Mouse (Mus musculus) embryonic fibroblast, embryonic 13.5 days (primary cell): ENCODE measurements around the gene Nphs2. TPM values are rescaled to one million over a fixed set of nuclear protein-coding genes. Genes with fewer than 3 reads are reported as not detected.
A peak's percentile ranks its signal among the peaks of the same experiment; 100 is the strongest.
"Not testable (repeated sequence)": the region's sequence is repeated elsewhere in the genome, so short reads cannot be mapped to it uniquely, and the experiment has no call there.

Source experiments
- H3K27ac ChIP-seq: 2 replicates; pipeline ENCODE4 v1.5.1; 2012; ENCODE audit warnings: low read length, control low read depth, inconsistent platforms; ENCODE audit not compliant: insufficient read depth
- H3K4me1 ChIP-seq: 2 replicates; pipeline ENCODE4 v1.6.1; 2011; ENCODE audit warnings: low read length; ENCODE audit not compliant: control insufficient read depth, insufficient read depth
- H3K4me3 ChIP-seq: 2 replicates; pipeline ENCODE4 v1.5.1; 2011; ENCODE audit warnings: mild to moderate bottlenecking, control low read depth, low read length; ENCODE audit not compliant: insufficient read depth
- CTCF ChIP-seq: IDR thresholded peaks from 2 replicates; pipeline ENCODE4 v1.5.1; 2011; ENCODE audit warnings: mild to moderate bottlenecking, control low read depth, low read length, moderate library complexity, borderline replicate concordance; ENCODE audit not compliant: insufficient read depth
- POLR2A ChIP-seq: IDR thresholded peaks from 2 replicates; pipeline ENCODE4 v1.6.1; 2011; ENCODE audit warnings: low read depth, mild to moderate bottlenecking, control low read depth, low read length, moderate library complexity
- polyA plus RNA-seq: library from polyadenylated mRNA; stranded (reverse); fragments of >200 nt; gene quantifications from 2 replicates; pipeline ENCODE4 v1.2.4, GENCODE M21; 2011; ENCODE audit warnings: low read depth; ENCODE audit not compliant: missing spikeins, insufficient read length

The Nphs2 gene
- polyA plus RNA-seq = not detected in 2 replicates

- Histone ChIP-seq H3K4me3 (no peak within 1 kb of the TSS), H3K4me1 (no peaks in the 10 kb centered on the region; the same call in 1 of the 2 replicates), H3K27ac (no peak within 1 kb of the TSS)
- TF ChIP-seq POLR2A (no peak), CTCF (no peak)
These were observed at the start of gene Nphs2 for GRCm38 (mm10) chr1:156310630-156311029. Nphs2 (plus strand) TSS chr1:156310727.

- Histone ChIP-seq H3K4me1 (no peaks in the 10 kb centered on the region), H3K27ac (no peak overlapping the region), H3K4me3 (no peak overlapping the region)
- peak; percentile 67; the same call in 1 of the 2 replicates for TF ChIP-seq CTCF
- TF ChIP-seq POLR2A = no peak
These were observed 47.2 kb upstream of the Nphs2 start for GRCm38 (mm10) chr1:156263352-156263751.

- TF ChIP-seq CTCF (no peak), POLR2A (no peak)
- no peaks in the 10 kb centered on the region for H3K4me1 ChIP-seq
- H3K27ac ChIP-seq = no peak overlapping the region
These were observed 46.6 kb upstream of the Nphs2 start for GRCm38 (mm10) chr1:156263946-156264345.

GRCm38 (mm10) chr1:156268546-156268945 lies 42.0 kb upstream of the Nphs2 start:
- H3K4me1 ChIP-seq, H3K4me3 ChIP-seq, H3K27ac ChIP-seq: not testable (repeated sequence)

More at GRCm38 (mm10) chr1:156263946-156264345, 46.6 kb upstream of the Nphs2 start:
- H3K4me3 ChIP-seq = no peak overlapping the region

- TF ChIP-seq CTCF (no peak), POLR2A (no peak)
- Histone ChIP-seq H3K4me1 (no peaks in the 10 kb centered on the region), H3K27ac (no peak overlapping the region), H3K4me3 (no peak overlapping the region)
These were observed 40.1 kb upstream of the Nphs2 start for GRCm38 (mm10) chr1:156270471-156270870.

GRCm38 (mm10) chr1:156271654-156272053 lies 38.9 kb upstream of the Nphs2 start:
- Histone ChIP-seq H3K4me3 (no peak overlapping the region), H3K27ac (no peak overlapping the region), H3K4me1 (no peaks in the 10 kb centered on the region)
- TF ChIP-seq POLR2A = no peak
- no peak for TF ChIP-seq CTCF

GRCm38 (mm10) chr1:156273647-156274046 lies 36.9 kb upstream of the Nphs2 start:
- H3K4me3 ChIP-seq = no peak overlapping the region
- H3K27ac ChIP-seq = no peak overlapping the region
- H3K4me1 ChIP-seq = no peaks in the 10 kb centered on the region
- TF ChIP-seq CTCF (no peak), POLR2A (no peak)

- TF ChIP-seq CTCF (no peak), POLR2A (no peak)
- Histone ChIP-seq H3K27ac (no peak overlapping the region), H3K4me1 (no peaks in the 10 kb centered on the region), H3K4me3 (no peak overlapping the region)
These were observed 30.4 kb upstream of the Nphs2 start for GRCm38 (mm10) chr1:156280131-156280530.

- TF ChIP-seq CTCF (no peak), POLR2A (no peak)
- H3K4me3 ChIP-seq = no peak overlapping the region
- H3K27ac ChIP-seq = no peak overlapping the region
- H3K4me1 ChIP-seq = no peaks in the 10 kb centered on the region
These were observed 26.3 kb upstream of the Nphs2 start for GRCm38 (mm10) chr1:156284207-156284606.

- no peak overlapping the region for H3K27ac ChIP-seq
- H3K4me3 ChIP-seq = no peak overlapping the region
- H3K4me1 ChIP-seq = no peaks in the 10 kb centered on the region
- TF ChIP-seq CTCF = no peak
- no peak for TF ChIP-seq POLR2A
These were observed 25.5 kb upstream of the Nphs2 start for GRCm38 (mm10) chr1:156284851-156285540.
